Mouse (Mus musculus) embryonic facial prominence, embryonic 12.5 days (tissue): ENCODE measurements at regions not wholly inside any gene's neighbourhood (a gene's known extent, or its start where the extent isn't known, plus 50 kb on each side); places are given as distances from the start of the nearest gene placed in this dataset.
A peak's percentile ranks its signal among the peaks of the same experiment; 100 is the strongest.

Source experiments
- ATAC-seq: fragments of 200-750 bp; cut with Nextera tagmentation; 2 replicates; pipeline ENCODE4 v1.8.0; 2017; ENCODE audit not compliant: insufficient number of reproducible peaks, insufficient read depth, low FRiP score, low TSS enrichment
- H3K27ac ChIP-seq: fragments of 300-500 bp; sonication (generic); 2 replicates; pipeline ENCODE4 v1.5.1; 2016; ENCODE audit warnings: mild to moderate bottlenecking
- H3K27me3 ChIP-seq: fragments of 300-500 bp; sonication (generic); 2 replicates; pipeline ENCODE4 v1.6.1; 2016; ENCODE audit warnings: mild to moderate bottlenecking, moderate library complexity
- H3K36me3 ChIP-seq: fragments of 300-500 bp; sonication (generic); 2 replicates; pipeline ENCODE4 v1.6.1; 2016; ENCODE audit warnings: mild to moderate bottlenecking
- H3K4me1 ChIP-seq: fragments of 300-500 bp; sonication (generic); 2 replicates; pipeline ENCODE4 v1.6.1; 2016
- H3K4me2 ChIP-seq: fragments of 300-500 bp; sonication (generic); replicated peaks from 2 replicates; pipeline ENCODE4 v1.6.1; 2016; ENCODE audit warnings: mild to moderate bottlenecking, moderate library complexity
- H3K4me3 ChIP-seq: fragments of 300-500 bp; sonication (generic); 2 replicates; pipeline ENCODE4 v1.5.1; 2016; ENCODE audit warnings: mild to moderate bottlenecking
- H3K9ac ChIP-seq: fragments of 300-500 bp; sonication (generic); 2 replicates; pipeline ENCODE4 v1.6.1; 2016; ENCODE audit warnings: mild to moderate bottlenecking, moderate library complexity
- H3K9me3 ChIP-seq: fragments of 300-500 bp; sonication (generic); 2 replicates; pipeline ENCODE4 v1.6.1; 2016; ENCODE audit warnings: mild to moderate bottlenecking, moderate library complexity
- WGBS: fragments of 180-500 bp; shearing (Covaris S2); methylation state at CpG from one replicate; pipeline ENCODE4 v1.1.7; 2016; 5-methylcytosine and 5-hydroxymethylcytosine counted together

GRCm38 (mm10) chr6:135562267-135562666, 199.9 kb downstream of the Emp1 start:
- Histone ChIP-seq H3K9me3 (no peaks in the 10 kb centered on the region), H3K27me3 (no peaks in the 10 kb centered on the region), H3K4me1 (no peaks in the 10 kb centered on the region), H3K27ac (no peak overlapping the region), H3K4me2 (no peak overlapping the region), H3K9ac (no peak overlapping the region), H3K36me3 (no peaks in the 10 kb centered on the region), H3K4me3 (no peak overlapping the region)
- 84% methylated on average over 2 of the region's 2 CpGs for WGBS
- ATAC-seq: no peak

GRCm38 (mm10) chr6:135563766-135564165, 201.4 kb downstream of the Emp1 start:
- H3K4me3 ChIP-seq: no peak overlapping the region
- no peak overlapping the region for H3K9ac ChIP-seq
- no peak for ATAC-seq
- no peaks in the 10 kb centered on the region for H3K36me3 ChIP-seq
- H3K27me3 ChIP-seq: no peaks in the 10 kb centered on the region
- H3K9me3 ChIP-seq: no peaks in the 10 kb centered on the region
- no peaks in the 10 kb centered on the region for H3K4me1 ChIP-seq
- no peak overlapping the region for H3K4me2 ChIP-seq
- H3K27ac ChIP-seq: no peak overlapping the region

GRCm38 (mm10) chr6:135569086-135569485, 206.7 kb downstream of the Emp1 start:
- Histone ChIP-seq H3K27ac (no peak overlapping the region), H3K4me3 (no peak overlapping the region), H3K9ac (no peak overlapping the region), H3K27me3 (no peaks in the 10 kb centered on the region), H3K9me3 (no peaks in the 10 kb centered on the region), H3K4me2 (no peak overlapping the region), H3K4me1 (no peaks in the 10 kb centered on the region), H3K36me3 (no peaks in the 10 kb centered on the region)
- 45% methylated on average over 1 of the region's 1 CpGs for WGBS
- ATAC-seq: no peak

GRCm38 (mm10) chr6:135575294-135575693, 212.9 kb downstream of the Emp1 start:
- no peaks in the 10 kb centered on the region for H3K9me3 ChIP-seq

GRCm38 (mm10) chr6:135578728-135579127, 216.4 kb downstream of the Emp1 start:
- Histone ChIP-seq H3K9ac (no peak overlapping the region), H3K27me3 (no peaks in the 10 kb centered on the region), H3K4me3 (no peak overlapping the region), H3K36me3 (no peaks in the 10 kb centered on the region), H3K9me3 (no peaks in the 10 kb centered on the region), H3K4me1 (no peaks in the 10 kb centered on the region), H3K4me2 (no peak overlapping the region), H3K27ac (no peak overlapping the region)
- ATAC-seq: no peak
- 88% methylated on average over 8 of the region's 8 CpGs for WGBS

More at GRCm38 (mm10) chr6:135575294-135575693, 212.9 kb downstream of the Emp1 start:
- no peaks in the 10 kb centered on the region for H3K4me1 ChIP-seq
- H3K4me2 ChIP-seq: no peak overlapping the region
- H3K27ac ChIP-seq: no peak overlapping the region
- 82% methylated on average over 2 of the region's 2 CpGs for WGBS
- no peaks in the 10 kb centered on the region for H3K27me3 ChIP-seq
- no peak for ATAC-seq
- no peak overlapping the region for H3K4me3 ChIP-seq
- H3K36me3 ChIP-seq: no peaks in the 10 kb centered on the region
- no peak overlapping the region for H3K9ac ChIP-seq

- Histone ChIP-seq H3K36me3 (no peaks in the 10 kb centered on the region), H3K27me3 (no peaks in the 10 kb centered on the region), H3K4me2 (no peak overlapping the region), H3K4me1 (no peaks in the 10 kb centered on the region), H3K27ac (no peak overlapping the region), H3K9me3 (no peaks in the 10 kb centered on the region), H3K4me3 (no peak overlapping the region), H3K9ac (no peak overlapping the region)
- 55% methylated on average over 2 of the region's 2 CpGs for WGBS
- no peak for ATAC-seq
These were observed 220.2 kb downstream of the Emp1 start for GRCm38 (mm10) chr6:135582567-135582966.

- ATAC-seq: peak; percentile 64; the same call in 1 of the 2 replicates
- WGBS: 81% methylated on average over 2 of the region's 2 CpGs
- no peak overlapping the region for H3K9ac ChIP-seq
- H3K27ac ChIP-seq: no peak overlapping the region
- no peak overlapping the region for H3K4me3 ChIP-seq
- no peak overlapping the region for H3K4me2 ChIP-seq
- no peaks in the 10 kb centered on the region for H3K9me3 ChIP-seq
- H3K4me1 ChIP-seq: no peaks in the 10 kb centered on the region
- no peaks in the 10 kb centered on the region for H3K27me3 ChIP-seq
- H3K36me3 ChIP-seq: no peaks in the 10 kb centered on the region
These were observed 222.4 kb downstream of the Emp1 start for GRCm38 (mm10) chr6:135584782-135585181.

- Histone ChIP-seq H3K9me3 (no peaks in the 10 kb centered on the region), H3K36me3 (no peaks in the 10 kb centered on the region), H3K4me3 (no peak overlapping the region), H3K9ac (no peak overlapping the region), H3K27me3 (no peaks in the 10 kb centered on the region), H3K4me2 (no peak overlapping the region), H3K4me1 (no peaks in the 10 kb centered on the region), H3K27ac (no peak overlapping the region)
- ATAC-seq: no peak
These were observed 227.7 kb downstream of the Emp1 start for GRCm38 (mm10) chr6:135590084-135590483.

GRCm38 (mm10) chr6:135591085-135591484, 228.7 kb downstream of the Emp1 start:
- Histone ChIP-seq H3K36me3 (no peaks in the 10 kb centered on the region), H3K4me1 (no peaks in the 10 kb centered on the region), H3K9ac (no peak overlapping the region), H3K4me2 (no peak overlapping the region), H3K9me3 (no peaks in the 10 kb centered on the region), H3K27me3 (no peaks in the 10 kb centered on the region), H3K4me3 (no peak overlapping the region), H3K27ac (no peak overlapping the region)
- no peak for ATAC-seq
- 88% methylated on average over 9 of the region's 9 CpGs for WGBS

- Histone ChIP-seq H3K4me1 (no peaks in the 10 kb centered on the region), H3K9ac (no peak overlapping the region), H3K4me2 (no peak overlapping the region), H3K27ac (no peak overlapping the region), H3K36me3 (no peaks in the 10 kb centered on the region), H3K9me3 (no peaks in the 10 kb centered on the region), H3K27me3 (no peaks in the 10 kb centered on the region), H3K4me3 (no peak overlapping the region)
- 96% methylated on average over 4 of the region's 4 CpGs for WGBS
- ATAC-seq: no peak
These were observed 234.0 kb downstream of the Emp1 start for GRCm38 (mm10) chr6:135596358-135596757.

GRCm38 (mm10) chr6:135610504-135611096, 248.3 kb downstream of the Emp1 start:
- 46% methylated on average over 3 of the region's 3 CpGs for WGBS
- Histone ChIP-seq H3K27ac (no peak overlapping the region), H3K4me1 (no peaks in the 10 kb centered on the region), H3K27me3 (no peaks in the 10 kb centered on the region), H3K36me3 (no peaks in the 10 kb centered on the region), H3K9me3 (no peaks in the 10 kb centered on the region), H3K4me2 (no peak overlapping the region), H3K9ac (no peak overlapping the region), H3K4me3 (no peak overlapping the region)
- ATAC-seq: peak; percentile 15; the same call in 1 of the 2 replicates

- no peak for ATAC-seq
- Histone ChIP-seq H3K9me3 (no peaks in the 10 kb centered on the region), H3K4me3 (no peak overlapping the region), H3K27ac (no peak overlapping the region), H3K36me3 (no peaks in the 10 kb centered on the region), H3K4me2 (no peak overlapping the region), H3K9ac (no peak overlapping the region), H3K4me1 (no peaks in the 10 kb centered on the region), H3K27me3 (no peaks in the 10 kb centered on the region)
- 35% methylated on average over 4 of the region's 4 CpGs for WGBS
These were observed 265.6 kb downstream of the Emp1 start for GRCm38 (mm10) chr6:135627928-135628327.

GRCm38 (mm10) chr6:135629236-135629635, 266.9 kb downstream of the Emp1 start:
- Histone ChIP-seq H3K27ac (no peak overlapping the region), H3K4me2 (no peak overlapping the region), H3K9me3 (no peaks in the 10 kb centered on the region), H3K4me1 (no peaks in the 10 kb centered on the region), H3K4me3 (no peak overlapping the region), H3K9ac (no peak overlapping the region), H3K27me3 (no peaks in the 10 kb centered on the region), H3K36me3 (no peaks in the 10 kb centered on the region)
- no peak for ATAC-seq
- WGBS: 64% methylated on average over 3 of the region's 3 CpGs
